Mouse (Mus musculus): ENCODE results near the gene Npsr1.

- TF ChIP-seq CTCF (IDR thresholded peaks at IDR 0.05; ENCODE audit: low read depth) (no peak), EP300 (IDR thresholded peaks at IDR 0.05; ENCODE audit: low read depth) (no peak)
Observed at GRCm38 (mm10) chr9:24217721-24218120, 119.9 kb downstream of the Npsr1 start.

Data from heart, postnatal 0 days (tissue).